Mouse (Mus musculus) MEL (cell line): ENCODE measurements around the gene Zfp683. TPM values are rescaled to one million over a fixed set of nuclear protein-coding genes. Genes with fewer than 3 reads are reported as not detected.

Experiments used
- DNase-seq: peaks from one replicate; pipeline ENCODE4 v3.0.0; 2011; ENCODE audit warnings: low read depth, low spot score
- H3K27ac ChIP-seq: 2 replicates; pipeline ENCODE4 v1.5.1; 2012; ENCODE audit warnings: low read depth, mild to moderate bottlenecking, control low read depth, low read length, moderate library complexity; ENCODE audit not compliant: control insufficient read depth
- H3K27me3 ChIP-seq, 2 experiments: fragments of 150-350 bp in 1 of 2; sonication (generic) in 1 of 2; 2 replicates each; pipeline ENCODE4 v1.6.1; 2012; ENCODE audit warnings: low read length in 2 of 2, mild to moderate bottlenecking in 2 of 2, improper control_type of control experiment in 1 of 2, moderate library complexity in 1 of 2; ENCODE audit not compliant: insufficient read depth in 2 of 2, control insufficient read depth in 1 of 2
- H3K36me3 ChIP-seq, 2 experiments: 2 replicates each; pipeline ENCODE4 v1.6.1; 2012 to 2014; ENCODE audit warnings: low read length in 2 of 2, improper control_type of control experiment in 1 of 2, inconsistent platforms in 1 of 2, mild to moderate bottlenecking in 1 of 2; ENCODE audit not compliant: insufficient read depth in 2 of 2, control insufficient read depth in 1 of 2
- H3K4me1 ChIP-seq, 2 experiments: fragments of 150-350 bp in 1 of 2; sonication (generic) in 1 of 2; 2 replicates each; pipeline ENCODE4 v1.6.1; 2012; ENCODE audit warnings: low read length in 2 of 2, improper control_type of control experiment in 1 of 2, mild to moderate bottlenecking in 1 of 2; ENCODE audit not compliant: insufficient read depth in 2 of 2, control insufficient read depth in 1 of 2
- H3K4me3 ChIP-seq, 2 experiments: fragments of 150-350 bp in 1 of 2; sonication (generic) in 1 of 2; 2 replicates each; pipeline ENCODE4 v1.5.1; 2012; ENCODE audit warnings: low read depth in 2 of 2, low read length in 2 of 2, mild to moderate bottlenecking in 2 of 2, moderate library complexity in 2 of 2, control low read depth in 1 of 2, improper control_type of control experiment in 1 of 2; ENCODE audit not compliant: control insufficient read depth in 1 of 2, insufficient read depth in 1 of 2
- H3K79me2 ChIP-seq: 2 replicates; pipeline ENCODE4 v1.6.1; 2012; ENCODE audit warnings: mild to moderate bottlenecking, low read length, moderate library complexity; ENCODE audit not compliant: control insufficient read depth, poor library complexity, insufficient read depth
- H3K9ac ChIP-seq: 2 replicates; pipeline ENCODE4 v1.6.1; 2012; ENCODE audit warnings: low read depth, mild to moderate bottlenecking, control low read depth, low read length, moderate library complexity; ENCODE audit not compliant: control insufficient read depth, poor library complexity, severe bottlenecking
- H3K9me3 ChIP-seq: fragments of 150-350 bp; sonication (generic); replicated peaks from 2 replicates; pipeline ENCODE4 v1.6.1; 2012; ENCODE audit warnings: mild to moderate bottlenecking, low read length, improper control_type of control experiment, moderate library complexity; ENCODE audit not compliant: insufficient read depth
- BHLHE40 ChIP-seq: IDR thresholded peaks from 2 replicates; pipeline ENCODE4 v1.6.1; 2012; ENCODE audit warnings: low read depth, mild to moderate bottlenecking, inconsistent platforms, low read length, improper control_type of control experiment, borderline replicate concordance
- CHD1 ChIP-seq: IDR thresholded peaks from 2 replicates; pipeline ENCODE4 v1.6.1; 2012; ENCODE audit warnings: low read depth, mild to moderate bottlenecking, inconsistent platforms, low read length, improper control_type of control experiment
- CHD2 ChIP-seq: IDR thresholded peaks from 2 replicates; pipeline ENCODE4 v1.6.1; 2011; ENCODE audit warnings: low read length, improper control_type of control experiment
- CTCF ChIP-seq, 3 experiments: IDR thresholded peaks in 2 of 3; conservative IDR thresholded peaks in 1 of 3; 2 replicates each; pipeline ENCODE4 v1.5.1; 2011 to 2012; ENCODE audit warnings: low read length in 3 of 3, low read depth in 2 of 3, mild to moderate bottlenecking in 2 of 3, improper control_type of control experiment in 1 of 3, inconsistent platforms in 1 of 3, mixed read lengths in 1 of 3, moderate library complexity in 1 of 3; ENCODE audit not compliant: control insufficient read depth in 1 of 3, insufficient read depth in 1 of 3, poor library complexity in 1 of 3, severe bottlenecking in 1 of 3
- E2F4 ChIP-seq: IDR thresholded peaks from 2 replicates; pipeline ENCODE4 v1.6.1; 2011; ENCODE audit warnings: low read depth, low read length, improper control_type of control experiment, borderline replicate concordance
- ELF1 ChIP-seq: IDR thresholded peaks from 2 replicates; pipeline ENCODE4 v1.6.1; 2014; ENCODE audit warnings: low read depth, mild to moderate bottlenecking, inconsistent platforms, low read length, improper control_type of control experiment, moderate library complexity
- EP300 ChIP-seq, 2 experiments: IDR thresholded peaks; 2 replicates each; pipeline ENCODE4 v1.6.1; 2011; ENCODE audit warnings: improper control_type of control experiment in 2 of 2, low read length in 2 of 2, low read depth in 1 of 2, mild to moderate bottlenecking in 1 of 2
- ETS1 ChIP-seq: IDR thresholded peaks from 2 replicates; pipeline ENCODE4 v1.6.1; 2012; ENCODE audit warnings: low read depth, mild to moderate bottlenecking, inconsistent platforms, low read length, improper control_type of control experiment, moderate library complexity
- GABPA ChIP-seq: IDR thresholded peaks from 2 replicates; pipeline ENCODE4 v1.6.1; 2012; ENCODE audit warnings: low read depth, mild to moderate bottlenecking, inconsistent platforms, low read length, improper control_type of control experiment, moderate library complexity
- GATA1 ChIP-seq: IDR thresholded peaks from 2 replicates; pipeline ENCODE4 v1.6.1; 2011; ENCODE audit warnings: low read depth, low read length, improper control_type of control experiment
- HCFC1 ChIP-seq: IDR thresholded peaks from 2 replicates; pipeline ENCODE4 v1.6.1; 2012; ENCODE audit warnings: low read depth, mild to moderate bottlenecking, inconsistent platforms, low read length, improper control_type of control experiment, moderate library complexity
- KAT2A ChIP-seq: conservative IDR thresholded peaks from 2 replicates; pipeline ENCODE4 v1.6.1; 2012; ENCODE audit warnings: low read depth, low read length, improper control_type of control experiment, inconsistent platforms
- MAFK ChIP-seq: IDR thresholded peaks from 2 replicates; pipeline ENCODE4 v1.6.1; 2011; ENCODE audit warnings: low read depth, mild to moderate bottlenecking, low read length, improper control_type of control experiment, borderline replicate concordance
- MAX ChIP-seq: IDR thresholded peaks from 2 replicates; pipeline ENCODE4 v1.6.1; 2011; ENCODE audit warnings: low read length, improper control_type of control experiment
- MAZ ChIP-seq: IDR thresholded peaks from 2 replicates; pipeline ENCODE4 v1.6.1; 2012; ENCODE audit warnings: low read depth, mild to moderate bottlenecking, inconsistent platforms, low read length, improper control_type of control experiment
- MEF2A ChIP-seq: IDR thresholded peaks from 2 replicates; pipeline ENCODE4 v1.6.1; 2014; ENCODE audit warnings: low read depth, mild to moderate bottlenecking, inconsistent platforms, low read length, improper control_type of control experiment; ENCODE audit not compliant: poor library complexity, insufficient replicate concordance, severe bottlenecking; ENCODE audit errors: extremely low read depth
- MXI1 ChIP-seq: IDR thresholded peaks from 2 replicates; pipeline ENCODE4 v1.6.1; 2011; ENCODE audit warnings: mild to moderate bottlenecking, low read depth, low read length, improper control_type of control experiment
- NELFE ChIP-seq: IDR thresholded peaks from 2 replicates; pipeline ENCODE4 v1.6.1; 2011; ENCODE audit warnings: low read depth, low read length, improper control_type of control experiment
- NRF1 ChIP-seq: IDR thresholded peaks from 2 replicates; pipeline ENCODE4 v1.6.1; 2014; ENCODE audit warnings: low read depth, mild to moderate bottlenecking, inconsistent platforms, low read length, improper control_type of control experiment, moderate library complexity; ENCODE audit not compliant: poor library complexity, insufficient read depth, severe bottlenecking
- POLR2A ChIP-seq, 2 experiments: IDR thresholded peaks; 2 replicates each; pipeline ENCODE4 v1.6.1; 2011 to 2012; ENCODE audit warnings: low read length in 2 of 2, mild to moderate bottlenecking in 2 of 2, control low read depth in 1 of 2, improper control_type of control experiment in 1 of 2, low read depth in 1 of 2, moderate library complexity in 1 of 2; ENCODE audit not compliant: control insufficient read depth in 1 of 2, insufficient read depth in 1 of 2, poor library complexity in 1 of 2
- POLR2AphosphoS5 ChIP-seq: IDR thresholded peaks from 2 replicates; pipeline ENCODE4 v1.6.1; 2012; ENCODE audit warnings: low read depth, borderline replicate concordance, mild to moderate bottlenecking, inconsistent platforms, low read length, moderate library complexity, mixed read lengths
- RAD21 ChIP-seq: IDR thresholded peaks from 2 replicates; pipeline ENCODE4 v1.6.1; 2011; ENCODE audit warnings: mild to moderate bottlenecking, low read depth, low read length, improper control_type of control experiment
- RCOR1 ChIP-seq: IDR thresholded peaks from 2 replicates; pipeline ENCODE4 v1.6.1; 2012; ENCODE audit warnings: low read depth, mild to moderate bottlenecking, inconsistent platforms, low read length, improper control_type of control experiment
- SIN3A ChIP-seq: IDR thresholded peaks from 2 replicates; pipeline ENCODE4 v1.6.1; 2012; ENCODE audit warnings: low read length, improper control_type of control experiment, inconsistent platforms
- SMC3 ChIP-seq: IDR thresholded peaks from 2 replicates; pipeline ENCODE4 v1.6.1; 2011; ENCODE audit warnings: low read depth, low read length, improper control_type of control experiment
- TAL1 ChIP-seq: IDR thresholded peaks from 2 replicates; pipeline ENCODE4 v1.6.1; 2012; ENCODE audit warnings: mild to moderate bottlenecking, inconsistent platforms, low read length, moderate library complexity, mixed read lengths
- USF2 ChIP-seq, 2 experiments: IDR thresholded peaks; 2 replicates each; pipeline ENCODE4 v1.6.1; 2011 to 2012; ENCODE audit warnings: improper control_type of control experiment in 2 of 2, low read length in 2 of 2, borderline replicate concordance in 1 of 2, inconsistent platforms in 1 of 2, low read depth in 1 of 2, mild to moderate bottlenecking in 1 of 2; ENCODE audit not compliant: insufficient read depth in 1 of 2
- ZC3H11A ChIP-seq: IDR thresholded peaks from 2 replicates; pipeline ENCODE4 v1.6.1; 2012; ENCODE audit warnings: low read depth, mild to moderate bottlenecking, inconsistent platforms, low read length, improper control_type of control experiment
- ZNF384 ChIP-seq: IDR thresholded peaks from 2 replicates; pipeline ENCODE4 v1.6.1; 2012; ENCODE audit warnings: low read depth, mild to moderate bottlenecking, inconsistent platforms, low read length, improper control_type of control experiment
- polyA plus RNA-seq, 2 experiments: library from polyadenylated mRNA; stranded (reverse) in 1 of 2; unstranded in 1 of 2; fragments of >175 nt in 1 of 2; fragments of >200 nt in 1 of 2; gene quantifications; 2 replicates each; pipeline versions ENCODE4 v1.2.1 to v1.2.4; 2012; ENCODE audit warnings: low replicate concordance in 2 of 2, low read depth in 1 of 2; ENCODE audit not compliant: insufficient read length in 2 of 2, insufficient read depth in 1 of 2, missing spikeins in 1 of 2
- total RNA-seq: library from RNA; depleted of rRNA; stranded (reverse); fragments of 300-350 nt; gene quantifications from 2 replicates; pipeline ENCODE4 v1.2.3, GENCODE M21; 2012

Zfp683 gene
- total and polyA plus RNA-seq, 3 experiments: not detected

DNA sequence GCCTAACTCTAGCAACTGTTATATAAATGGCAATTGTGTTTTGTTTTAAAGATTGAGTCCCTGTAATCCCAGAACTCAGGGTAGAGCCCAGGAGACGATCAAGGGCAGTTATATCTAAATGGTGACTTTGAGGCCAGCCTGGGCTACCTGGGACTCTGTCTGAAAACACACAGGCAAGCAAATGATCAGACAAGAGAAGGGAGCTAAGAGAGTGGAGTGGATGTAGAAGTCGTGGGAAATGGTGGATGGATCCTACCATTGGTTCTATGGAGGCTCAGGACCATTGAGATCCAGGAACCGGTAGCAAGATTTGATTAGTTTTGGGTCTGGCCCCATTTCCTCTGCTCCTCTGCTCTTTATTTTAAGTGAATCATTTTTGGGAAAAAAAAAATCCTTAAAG, 42.5 kb downstream of the Zfp683 start (continued):
- TF ChIP-seq CHD1 (no peak), MXI1 (no peak), MAX (no peak)

DNA sequence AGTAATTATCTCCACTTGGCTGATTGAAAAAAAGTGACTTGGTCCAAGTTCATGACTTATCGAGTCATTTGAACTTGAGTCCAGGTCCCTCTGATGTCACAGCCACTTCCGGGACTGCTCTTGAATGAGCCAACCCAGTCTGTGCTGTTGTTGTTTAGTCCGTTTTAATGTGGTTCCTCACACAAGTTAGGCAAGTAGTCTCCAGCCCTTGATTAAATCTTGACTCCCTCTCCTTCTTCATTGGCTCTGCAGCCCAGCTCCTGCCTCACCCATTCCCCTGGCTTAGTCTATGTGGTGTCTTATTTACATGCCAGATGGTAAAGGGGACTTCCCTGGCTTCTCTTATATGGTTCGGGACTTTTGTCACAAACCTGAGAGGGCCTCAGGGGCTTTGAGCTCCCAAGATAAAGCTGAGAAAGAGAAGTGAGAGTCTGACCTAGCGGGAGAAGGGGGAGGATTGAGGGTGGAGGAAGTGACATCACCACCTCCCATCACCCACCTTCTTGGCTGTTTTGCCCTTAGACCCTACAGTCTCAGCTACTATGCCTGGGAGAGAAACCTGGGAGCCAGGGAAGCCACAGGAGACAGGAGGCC, 43.5 kb downstream of the Zfp683 start:
- peaks cover 0 to 13% of the 10 kb centered on the region in 2 experiments; a peak in 2 of 4 replicates for H3K36me3 ChIP-seq
- peaks cover 6 to 22% of the 10 kb centered on the region in 2 experiments for H3K4me1 ChIP-seq
- no peaks in the 10 kb centered on the region for H3K9me3 ChIP-seq
- peak overlapping the region; percentile 13 for H3K27ac ChIP-seq
- H3K79me2 ChIP-seq: no peaks in the 10 kb centered on the region
- H3K27me3 ChIP-seq: no peaks in the 10 kb centered on the region
- no peak overlapping the region for H3K4me3 ChIP-seq
- peak; percentile 65 for DNase-seq
- H3K9ac ChIP-seq: no peak overlapping the region
- TF ChIP-seq NELFE: no peak
- TF ChIP-seq HCFC1: no peak
- TF ChIP-seq ZC3H11A: no peak
- no peak for TF ChIP-seq MAZ
- TF ChIP-seq SIN3A: peak; percentile 45; the same call in 1 of the 2 replicates
- 0 out of 2 replicates have a peak, but pooled peaks have one; percentile 23 for TF ChIP-seq RCOR1
- TF ChIP-seq RAD21: no peak
- no peak for TF ChIP-seq E2F4
- no peak for TF ChIP-seq TAL1
- no peak for TF ChIP-seq USF2 (IDR thresholded peaks at IDR 0.05; ENCODE audit: borderline replicate concordance in 1 of 2, insufficient read depth in 1 of 2, low read depth in 1 of 2, low read length in 2 of 2)
- peak; percentile 51 for TF ChIP-seq CHD2
- no peak for TF ChIP-seq POLR2AphosphoS5
- no peak for TF ChIP-seq MAFK
- no peak for TF ChIP-seq ETS1
- TF ChIP-seq KAT2A: no peak
- TF ChIP-seq MEF2A: no peak
- TF ChIP-seq BHLHE40: no peak
- no peak for TF ChIP-seq SMC3
- TF ChIP-seq ZNF384: no peak
- TF ChIP-seq ELF1: peak; percentile 74
- TF ChIP-seq CHD1: no peak
- TF ChIP-seq EP300 (IDR thresholded peaks at IDR 0.05; ENCODE audit: low read depth in 1 of 2, low read length in 2 of 2): no peak
- no peak for TF ChIP-seq NRF1
- TF ChIP-seq GATA1: peak; percentile 10; the same call in 1 of the 2 replicates
- TF ChIP-seq GABPA: no peak
- no peak for TF ChIP-seq CTCF (IDR thresholded peaks at IDR 0.05 in 2 of 3, conservative IDR thresholded peaks at IDR 0.05 in 1 of 3; ENCODE audit: control insufficient read depth in 1 of 3, insufficient read depth in 1 of 3, low read depth in 2 of 3, low read length in 3 of 3, poor library complexity in 1 of 3, severe bottlenecking in 1 of 3)
- no peak for TF ChIP-seq POLR2A (IDR thresholded peaks at IDR 0.05; ENCODE audit: control insufficient read depth in 1 of 2, insufficient read depth in 1 of 2, low read depth in 1 of 2, low read length in 2 of 2, poor library complexity in 1 of 2)
- TF ChIP-seq MXI1: no peak
